Mouse (Mus musculus): ENCODE data around the gene Optc.

The Optc gene

DNA sequence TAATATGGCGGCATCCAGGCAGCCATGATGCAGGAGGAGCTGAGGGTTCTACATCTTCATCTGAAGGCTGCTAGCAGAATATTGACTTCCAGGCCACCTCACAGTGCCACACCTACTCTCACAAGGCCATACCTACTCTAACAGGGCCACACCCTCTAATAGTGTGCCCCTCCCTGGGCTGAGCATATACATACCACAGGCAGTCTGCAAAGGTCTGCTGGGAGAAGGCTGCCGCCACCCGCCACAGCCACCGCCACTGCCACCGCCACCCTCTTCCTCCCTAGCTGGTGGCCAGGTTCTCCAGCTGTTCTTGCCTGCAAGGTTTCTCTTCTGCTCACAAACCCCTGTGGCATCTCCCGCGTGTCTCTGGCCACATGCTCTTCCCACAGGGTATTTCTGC, 22.0 kb downstream of the Optc start:
- in situ Hi-C loops (cut with MboI; ENCODE audit: unreplicated experiment in 2 of 2), result loop anchor here in 1 of 2 experiments (25.0 kb wide), 1 partner anchor 274 kb away; the partner anchor contains the start of gene Snrpe

DNA sequence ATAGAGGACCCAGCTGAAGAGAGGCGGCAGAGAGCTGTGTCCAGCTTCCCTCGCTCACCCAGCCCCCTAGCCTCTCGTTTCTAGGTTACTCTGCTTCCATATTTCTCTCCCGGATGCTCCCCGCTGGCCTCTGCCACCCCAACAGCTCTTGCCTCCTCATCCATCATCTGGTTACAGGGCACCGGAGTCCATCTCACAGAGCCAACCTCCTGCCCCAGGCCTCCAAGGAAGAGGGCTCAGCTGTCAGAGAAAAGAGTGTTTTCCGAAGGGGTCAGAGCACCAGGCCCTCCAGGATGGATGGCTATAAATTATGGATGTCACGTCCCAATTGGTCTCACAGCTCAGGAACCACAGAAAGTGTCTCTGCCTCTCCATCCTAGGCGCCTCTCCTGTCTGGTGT, 23.1 kb downstream of the Optc start:
- in situ Hi-C loops (cut with MboI; ENCODE audit: unreplicated experiment in 2 of 2), result loop anchor here in 1 of 2 experiments (25.0 kb wide), 1 partner anchor 272 kb away; the partner anchor contains the start of gene Snrpe

DNA sequence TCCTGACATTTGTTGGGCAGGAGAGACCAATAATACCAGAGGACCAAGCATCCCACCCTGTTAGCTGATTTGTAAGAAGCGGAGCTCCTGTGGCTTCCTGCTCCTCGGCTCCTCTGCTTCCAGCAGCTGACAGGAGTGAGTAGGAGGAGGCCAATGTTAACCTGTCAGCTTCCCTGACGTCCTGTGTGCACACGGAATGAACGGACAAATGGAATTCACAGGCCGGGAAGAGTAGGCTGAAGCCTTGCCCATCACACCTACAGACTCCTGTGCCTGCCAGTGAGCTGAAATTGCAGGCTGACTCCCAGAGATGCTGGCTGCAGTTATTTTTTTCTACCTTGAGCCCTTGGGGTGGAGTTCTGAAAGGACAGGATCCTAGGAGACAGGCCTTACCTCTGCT, 23.7 kb downstream of the Optc start:
- in situ Hi-C loops (cut with MboI; ENCODE audit: unreplicated experiment in 2 of 2), result loop anchor here in 1 of 2 experiments (25.0 kb wide), 1 partner anchor 272 kb away; the partner anchor contains the start of gene Snrpe

DNA sequence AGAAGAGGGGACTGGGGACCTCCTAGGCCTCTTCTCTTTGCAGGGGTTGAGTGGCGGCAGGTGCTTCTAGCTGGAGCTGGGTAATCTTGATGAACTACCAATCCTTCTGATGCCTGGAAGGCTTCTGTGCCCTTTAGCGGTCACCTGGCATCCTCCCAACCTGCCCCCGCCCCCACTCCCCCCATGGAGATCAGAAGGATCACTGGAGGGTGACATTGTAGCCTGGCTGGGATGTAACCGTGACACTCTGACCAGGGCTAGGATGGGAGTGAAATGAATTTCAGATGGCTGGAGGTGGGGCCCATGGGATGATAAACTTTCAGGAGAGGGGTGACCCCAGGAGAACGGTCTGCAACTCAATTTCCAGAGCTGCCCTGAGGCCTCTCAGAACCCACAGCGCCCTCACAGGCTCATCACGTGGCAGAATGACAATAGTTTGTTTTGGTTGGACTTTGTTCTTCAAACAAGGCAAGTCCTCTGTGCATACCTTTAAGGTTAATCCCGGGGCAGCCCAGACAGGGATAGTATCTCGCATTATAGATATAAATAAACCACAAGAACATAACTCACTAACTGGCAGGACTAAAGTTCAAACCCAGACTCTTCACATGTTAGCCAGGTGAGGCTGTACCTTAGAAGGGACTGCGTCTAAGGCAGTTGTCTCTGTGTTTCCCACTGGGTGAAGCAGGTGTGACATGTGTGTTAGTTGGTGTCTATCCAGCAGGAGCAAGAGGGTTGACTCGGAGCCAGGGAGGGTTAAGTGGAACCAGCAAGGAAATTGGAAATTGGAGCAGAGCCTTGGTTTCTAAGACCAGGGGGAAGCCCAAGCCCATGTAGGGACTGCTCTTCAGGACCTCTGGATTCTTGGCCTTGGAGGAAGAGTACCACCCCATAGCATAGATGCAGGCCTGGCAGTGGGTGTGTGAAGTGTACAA, 25.2 kb downstream of the Optc start:
- in situ Hi-C loops (cut with MboI; ENCODE audit: unreplicated experiment in 2 of 2), result loop anchor here in 1 of 2 experiments (25.0 kb wide), 1 partner anchor 270 kb away; the partner anchor contains the start of gene Snrpe

DNA sequence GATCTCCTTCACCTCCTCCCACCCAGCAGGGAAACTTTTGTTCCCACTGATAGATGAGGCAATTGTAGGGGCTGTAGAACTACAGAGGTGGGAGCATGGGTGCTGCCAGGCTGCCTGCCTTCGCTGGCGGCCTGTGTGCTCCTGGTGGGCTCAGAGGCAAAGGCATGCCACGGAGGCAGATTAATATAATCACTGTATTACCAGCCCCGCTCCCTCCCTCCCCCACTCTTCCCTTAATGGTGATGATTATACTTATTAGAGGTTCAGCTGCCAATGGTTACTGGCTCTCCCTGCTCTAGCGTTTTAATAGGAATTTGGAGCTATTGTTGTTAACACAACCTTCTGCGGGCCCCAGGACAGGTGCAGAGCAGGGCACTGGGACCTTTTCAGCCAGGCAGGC, 26.0 kb downstream of the Optc start:
- in situ Hi-C loops (cut with MboI; ENCODE audit: unreplicated experiment in 2 of 2), result loop anchor here in 1 of 2 experiments (25.0 kb wide), 1 partner anchor 270 kb away; the partner anchor contains the start of gene Snrpe

DNA sequence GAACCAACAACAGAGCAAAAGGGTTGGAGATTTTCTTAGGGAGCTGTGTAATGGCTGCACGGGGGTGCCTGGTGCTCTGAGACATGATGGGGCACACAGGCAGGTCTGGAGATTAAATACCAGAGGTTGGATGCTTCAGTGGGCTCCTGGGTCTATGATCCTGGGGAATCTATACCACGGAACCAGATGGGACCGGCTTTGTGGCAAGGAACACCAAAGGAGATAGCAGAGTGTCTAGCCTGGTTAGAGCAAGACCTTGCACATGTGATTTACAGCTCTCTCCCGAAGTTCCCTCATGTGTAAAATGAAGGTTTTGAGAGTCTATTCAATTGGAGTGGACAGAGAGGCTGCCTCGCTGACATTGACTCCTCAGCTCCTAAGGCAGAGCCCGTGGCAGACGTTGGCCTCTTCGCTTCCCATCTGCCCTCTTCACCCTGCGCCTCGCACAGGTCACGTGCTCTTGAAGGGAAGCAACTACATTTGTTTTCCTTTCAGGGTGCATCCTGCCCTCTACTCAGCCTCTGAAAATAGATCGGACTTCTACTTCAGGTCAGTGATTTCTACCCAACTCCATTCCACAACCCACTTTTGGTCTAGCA, 28.9 kb downstream of the Optc start:
- in situ Hi-C loops (cut with MboI; ENCODE audit: unreplicated experiment in 2 of 2), result loop anchor here in 1 of 2 experiments (25.0 kb wide), 1 partner anchor 267 kb away; the partner anchor contains the start of gene Snrpe

DNA sequence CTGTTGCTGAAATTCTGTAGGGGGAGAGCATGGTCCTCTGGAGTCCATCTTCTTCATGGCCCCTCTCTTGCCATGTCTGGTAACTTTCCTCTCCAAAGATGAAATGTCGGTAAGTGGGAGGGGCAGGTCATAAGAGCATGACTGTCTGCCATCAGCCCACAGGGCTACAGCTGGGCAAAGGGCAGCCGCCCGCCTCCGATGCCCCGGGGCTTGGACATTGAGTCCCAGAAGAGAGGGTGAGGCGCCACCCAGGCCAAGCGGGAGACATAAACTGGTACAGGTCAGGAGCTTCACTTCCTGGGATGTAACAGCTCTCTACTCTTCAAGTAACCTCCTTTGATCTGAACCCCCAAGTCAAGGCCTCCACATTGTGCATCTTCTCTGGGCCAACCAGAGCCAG, 30.9 kb downstream of the Optc start:
- in situ Hi-C loops (cut with MboI; ENCODE audit: unreplicated experiment in 2 of 2), result loop anchor here in 1 of 2 experiments (25.0 kb wide), 1 partner anchor 265 kb away; the partner anchor contains the start of gene Snrpe

DNA sequence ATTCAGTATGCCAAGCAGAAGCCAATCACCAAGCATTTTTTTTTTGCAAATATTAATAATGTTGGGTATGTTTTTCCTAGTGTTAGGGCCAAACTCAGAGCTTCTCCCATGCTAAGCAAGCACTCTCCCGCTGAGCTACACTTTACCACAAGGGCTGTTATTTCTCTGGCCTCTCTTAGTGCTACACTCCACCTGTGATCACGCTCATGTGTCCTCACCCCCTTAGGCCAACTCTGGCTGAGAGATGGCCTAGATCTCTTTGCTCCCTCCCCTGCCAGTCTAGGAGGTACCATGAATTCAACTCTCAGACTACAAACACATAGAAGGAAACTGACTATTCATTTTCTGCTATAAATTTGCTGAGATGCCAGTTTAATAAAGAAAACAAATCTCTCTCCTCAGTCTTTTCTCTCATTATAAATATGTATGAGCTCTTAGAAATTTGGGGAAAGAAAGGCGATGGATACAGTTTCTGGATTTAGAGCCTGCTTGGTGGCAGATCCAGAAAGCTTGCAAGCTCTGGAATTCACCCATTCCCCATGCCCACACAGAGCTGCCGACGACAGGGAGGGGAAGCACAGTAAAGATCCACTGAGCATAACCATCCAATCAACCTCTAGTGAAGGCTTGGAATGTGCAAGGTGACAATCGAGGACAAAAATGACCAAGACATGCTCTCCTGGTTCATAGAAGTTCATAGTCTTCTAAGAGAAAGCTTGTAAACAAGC, 34.5 kb downstream of the Optc start:
- in situ Hi-C loops (cut with MboI; ENCODE audit: unreplicated experiment in 2 of 2), result no loop called here

DNA sequence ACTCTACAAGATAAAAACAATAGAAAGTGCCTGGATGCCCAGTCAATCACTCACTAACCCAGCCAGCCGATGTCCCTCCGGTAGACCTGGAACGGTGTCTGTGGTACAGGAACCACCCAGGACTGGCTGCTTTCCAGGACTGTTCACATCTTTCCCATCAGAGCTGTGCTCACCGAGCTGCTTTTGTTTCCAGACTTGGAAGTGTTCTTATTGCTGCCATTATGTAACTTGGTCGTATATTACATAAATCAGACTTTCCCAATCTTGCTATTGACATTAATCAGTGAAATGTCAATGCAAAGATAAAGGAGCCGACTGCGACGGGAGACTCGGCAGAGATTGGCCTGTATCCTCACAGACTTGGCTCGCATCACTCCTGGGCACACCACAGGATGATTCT, 36.6 kb downstream of the Optc start:
- in situ Hi-C loops (cut with MboI; ENCODE audit: unreplicated experiment in 2 of 2), result no loop called here

DNA sequence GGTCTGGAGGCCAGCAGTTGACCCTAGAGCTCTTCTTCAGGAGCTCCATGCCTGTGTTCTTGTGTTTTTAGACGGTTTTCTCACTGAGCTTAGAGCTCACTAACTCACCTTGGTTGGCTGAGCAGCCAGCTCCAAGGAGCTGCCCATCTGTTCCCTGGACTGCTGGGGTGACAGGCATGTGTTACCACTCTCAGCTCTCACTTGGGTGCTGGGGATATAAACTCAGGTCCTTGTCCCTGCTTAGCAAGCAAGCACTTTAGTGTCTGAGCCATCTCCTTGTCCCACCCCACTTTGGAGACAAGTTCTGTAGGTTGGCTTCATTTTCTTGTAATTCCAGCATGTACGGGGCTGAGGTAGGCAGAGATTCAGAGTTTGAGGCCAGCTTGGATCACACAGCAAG, 38.6 kb downstream of the Optc start:
- in situ Hi-C loops (cut with MboI; ENCODE audit: unreplicated experiment in 2 of 2), result no loop called here

DNA sequence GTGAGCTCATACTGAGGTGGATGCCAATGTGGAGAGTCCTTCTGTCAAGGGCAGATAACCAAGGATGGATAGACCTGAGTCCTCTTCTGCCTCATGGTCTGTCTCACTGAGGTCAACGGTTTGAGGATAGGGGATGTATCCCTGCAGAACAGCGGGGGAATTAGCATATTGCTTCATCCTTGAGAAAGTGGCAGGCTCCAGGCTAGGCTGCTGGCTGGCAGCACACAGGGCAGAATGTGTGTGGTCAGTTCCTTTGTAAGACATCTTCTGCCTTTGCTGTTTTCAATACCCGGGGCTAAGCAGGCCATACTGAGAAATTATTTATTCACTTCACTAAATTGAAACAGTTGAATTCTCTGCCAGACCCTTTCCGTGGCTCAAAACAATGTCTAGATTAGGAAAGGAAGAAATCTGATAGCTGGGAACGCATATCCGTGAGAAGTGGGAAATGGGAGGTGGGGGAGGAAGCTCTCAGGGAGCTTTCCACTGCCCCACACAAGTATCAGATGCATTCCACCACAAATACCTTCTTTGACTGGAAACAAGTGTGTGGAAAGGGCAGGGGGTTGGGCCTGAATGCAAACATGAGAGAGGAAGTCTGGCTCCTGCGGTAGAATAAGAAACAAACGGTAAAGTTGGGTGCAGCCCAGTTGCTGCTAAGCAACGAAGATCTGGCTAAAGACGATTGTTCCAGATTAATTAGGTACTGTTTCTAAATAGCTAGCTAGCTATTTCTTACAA, 44.4 kb downstream of the Optc start:
- in situ Hi-C loops (cut with MboI; ENCODE audit: unreplicated experiment in 2 of 2), result no loop called here

DNA sequence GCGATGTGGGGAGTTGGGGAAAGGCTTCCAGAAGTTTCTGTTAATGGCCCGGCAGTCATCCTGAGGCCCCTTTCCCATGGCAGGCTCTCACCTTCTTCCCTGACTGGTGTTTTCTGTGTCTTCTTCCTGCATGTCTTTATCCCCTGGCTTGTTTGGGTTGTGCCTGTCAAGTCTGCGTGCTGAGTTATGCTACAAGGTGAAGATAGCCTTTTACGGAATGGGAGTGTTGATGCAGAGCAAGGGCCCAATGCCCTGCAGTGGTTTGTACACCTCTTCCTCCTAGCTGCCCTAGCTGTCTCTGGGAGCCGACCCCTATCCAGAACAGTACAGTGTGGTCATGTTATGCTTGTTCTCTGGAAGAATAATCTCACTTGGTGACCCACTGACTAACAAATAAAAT, 46.8 kb downstream of the Optc start:
- in situ Hi-C loops (cut with MboI; ENCODE audit: unreplicated experiment in 2 of 2), result no loop called here

DNA sequence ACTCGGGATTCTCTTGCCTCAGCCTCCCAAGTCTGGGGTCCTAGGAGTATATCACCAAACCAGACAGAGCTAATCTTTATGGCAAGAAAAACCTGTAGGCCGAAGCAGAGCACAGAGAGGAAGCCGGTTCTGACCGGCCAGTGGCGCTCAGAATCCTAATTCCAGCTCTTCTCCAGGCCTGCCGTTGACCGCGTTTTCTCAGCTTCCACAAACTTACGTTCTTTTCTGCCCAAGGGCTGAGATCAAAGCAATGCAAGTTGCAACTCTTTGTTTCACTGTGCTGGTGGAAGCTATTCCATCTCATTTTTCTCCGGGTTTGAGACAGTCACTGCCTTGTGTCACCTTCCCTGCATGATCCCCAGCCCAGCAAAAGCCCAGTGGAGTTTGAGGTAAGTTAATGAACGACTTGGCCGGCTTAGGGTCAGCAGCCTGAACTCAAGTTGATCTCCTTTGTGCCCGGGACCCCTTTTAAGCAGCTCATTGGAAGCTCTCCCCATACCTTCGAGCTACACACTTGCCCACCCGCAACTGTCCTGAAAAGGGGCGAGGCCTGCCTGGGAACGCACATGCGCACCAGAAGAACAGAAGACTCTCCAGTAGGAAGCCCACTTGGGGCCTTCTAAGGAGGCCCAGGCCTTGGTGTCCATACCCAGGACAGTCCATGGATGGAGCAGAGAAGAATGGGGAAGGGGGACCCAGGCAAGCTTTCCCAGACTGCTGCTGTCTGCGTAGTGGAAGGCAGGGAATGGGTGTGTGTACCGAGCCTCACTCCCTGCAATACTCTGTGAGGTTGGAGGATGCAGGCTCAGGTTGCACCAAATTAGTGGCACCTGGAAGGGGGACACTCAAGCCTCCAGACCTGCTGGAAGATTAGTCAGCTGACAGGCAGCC, 47.7 kb downstream of the Optc start:
- in situ Hi-C loops (cut with MboI; ENCODE audit: unreplicated experiment in 2 of 2), result no loop called here

DNA sequence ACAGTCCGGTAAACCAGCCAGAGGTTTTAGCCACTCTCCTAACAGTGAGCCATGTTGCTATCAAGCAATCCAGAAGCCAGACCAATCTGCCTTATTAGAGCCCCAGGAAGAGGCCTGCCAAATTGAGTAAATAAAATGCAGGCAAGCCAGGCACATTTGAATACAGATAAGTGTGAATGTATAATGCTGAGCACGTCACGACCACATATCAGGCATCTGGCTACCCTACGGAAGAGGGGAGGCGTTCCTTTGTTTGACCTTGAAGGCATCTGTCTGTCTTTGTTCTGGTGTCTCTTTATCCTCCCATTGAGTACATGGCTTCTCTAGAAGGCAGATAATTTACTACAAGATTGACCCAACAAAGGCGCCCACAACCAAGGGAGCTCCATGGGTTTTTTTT, 48.5 kb downstream of the Optc start:
- in situ Hi-C loops (cut with MboI; ENCODE audit: unreplicated experiment in 2 of 2), result no loop called here

DNA sequence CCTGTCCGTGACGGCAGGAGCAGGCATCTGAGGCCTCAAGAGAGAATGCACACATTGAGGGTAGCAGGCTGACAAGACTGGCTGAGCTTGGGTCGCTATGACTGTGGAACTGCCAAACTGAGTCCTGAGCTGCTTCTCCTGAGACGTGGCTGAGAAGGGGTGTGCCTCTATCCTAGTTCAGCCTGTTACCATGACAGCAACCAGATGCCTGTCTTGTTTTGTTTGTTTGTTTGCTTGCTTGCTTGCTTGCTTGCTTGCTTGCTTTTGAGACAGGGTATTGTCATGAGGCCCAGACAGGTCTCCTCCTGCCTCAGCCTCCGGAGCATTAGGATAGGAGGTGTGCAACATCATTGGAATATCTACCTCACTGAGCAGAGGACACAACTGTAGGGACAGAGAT, 50.0 kb downstream of the Optc start:
- in situ Hi-C loops (cut with MboI; ENCODE audit: unreplicated experiment in 2 of 2), result no loop called here

DNA sequence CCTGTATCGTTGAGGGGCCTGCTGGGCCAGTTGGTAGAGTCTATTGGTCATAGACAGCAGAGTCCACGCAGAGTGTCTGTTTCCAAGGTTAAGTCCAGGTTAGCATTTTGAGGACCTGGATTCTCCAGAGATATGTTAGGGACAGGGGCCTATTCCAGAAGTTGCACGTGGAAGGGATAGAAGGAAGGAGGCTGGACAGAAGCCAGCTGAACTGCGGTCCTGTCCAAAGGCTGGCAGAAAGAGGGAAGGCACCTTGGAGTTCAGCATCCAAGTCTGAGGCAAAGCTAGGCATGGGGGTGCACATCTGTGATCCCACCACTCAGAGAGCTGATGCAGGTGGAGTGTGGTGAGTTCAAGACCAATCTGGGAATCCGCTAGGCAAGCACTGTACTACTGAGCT, 50.6 kb downstream of the Optc start:
- in situ Hi-C loops (cut with MboI; ENCODE audit: unreplicated experiment in 2 of 2), result no loop called here

DNA sequence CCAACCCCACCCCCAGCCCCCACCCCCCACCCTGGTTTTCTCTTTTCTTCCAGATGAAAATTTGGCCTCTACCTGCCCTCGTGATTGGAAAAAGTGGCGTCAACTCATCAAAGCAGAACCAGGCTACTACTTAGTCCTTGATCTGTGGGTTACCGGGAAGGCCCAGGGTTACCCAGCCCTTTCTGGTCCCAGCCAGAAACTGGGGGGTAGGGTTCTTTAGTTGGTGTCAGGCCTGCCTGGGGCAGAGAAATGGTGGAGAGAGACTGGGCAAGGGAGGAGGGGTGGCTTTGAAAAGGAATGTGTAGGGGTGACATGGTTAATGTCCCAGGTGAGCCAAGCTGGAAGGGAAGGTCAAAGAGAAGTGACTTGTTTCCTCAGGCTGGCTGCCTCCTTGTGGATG, 51.1 kb downstream of the Optc start:
- in situ Hi-C loops (cut with MboI; ENCODE audit: unreplicated experiment in 2 of 2), result no loop called here

DNA sequence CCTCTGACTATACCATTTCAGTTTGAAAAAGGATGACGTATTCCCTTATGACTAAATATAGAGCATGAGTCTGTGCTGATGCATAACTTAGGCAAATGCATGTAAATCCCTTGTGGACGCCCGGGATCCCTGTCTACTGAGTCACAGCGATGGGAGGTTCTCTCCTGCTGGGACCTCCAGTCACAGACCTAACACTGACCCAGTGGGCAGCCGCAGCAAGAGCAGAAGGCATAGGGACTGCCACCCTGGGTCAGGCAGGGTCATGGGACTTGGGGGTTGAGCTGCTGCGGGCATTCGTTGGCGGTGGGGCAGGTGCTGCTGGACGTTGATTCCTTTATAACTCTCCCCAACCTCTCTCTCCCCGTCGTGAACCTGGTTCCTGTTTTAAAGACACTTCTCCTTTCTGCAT, 51.7 kb downstream of the Optc start:
- in situ Hi-C loops (cut with MboI; ENCODE audit: unreplicated experiment in 2 of 2), result no loop called here

Data from v-Abl transformed pro-B cells (cell line).